12 mouse cellular contexts compared by ENCODE assay signal in the genomic region with DNA sequence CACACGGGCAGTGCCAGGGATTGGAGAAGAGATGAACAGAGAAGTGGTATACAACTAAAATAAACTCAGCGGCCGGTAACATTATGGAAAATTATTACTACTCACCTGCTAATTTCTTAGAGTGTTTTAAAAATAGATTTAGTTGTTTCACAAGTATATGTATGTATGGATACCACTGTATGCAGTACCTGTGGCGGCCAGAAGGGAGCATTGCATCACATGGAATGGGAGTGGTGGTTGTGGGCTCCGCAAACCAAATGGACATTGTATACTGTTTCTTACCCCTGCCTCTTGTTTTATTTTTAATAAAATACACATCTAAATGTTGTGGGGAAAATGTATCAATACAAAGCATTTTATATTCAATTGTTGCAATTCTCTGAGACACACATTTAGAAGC.
DNase-seq lines count a peak whose midpoint lies in the region; ATAC-seq and TF ChIP-seq lines count a peak whose summit lies in the region.
"Had no signal": no experiment of that assay in that cellular context is flagged by ENCODE, and none has a peak within 500 bp of the region (broad histone marks: within the 10 kb centered on the region; RNA-seq: fewer than 3 reads in every experiment).

No protein-coding gene starts in this region.

- no peak overlapping the region for H3K4me2 ChIP-seq in forebrain, embryonic 12.5 days
- H3K4me2 ChIP-seq: hindbrain, embryonic 15.5 days had no signal

- no peaks in the 10 kb centered on the region for H3K4me1 ChIP-seq in forebrain, embryonic 10.5 days
- H3K4me1 ChIP-seq in forebrain, embryonic 12.5 days: no peaks in the 10 kb centered on the region
- no peaks in the 10 kb centered on the region for H3K4me1 ChIP-seq in ES-Bruce4 (ENCODE audit: control insufficient read depth, insufficient read depth, low read length)
- H3K4me1 ChIP-seq in embryonic fibroblast, embryonic 13.5 days (ENCODE audit: control insufficient read depth, insufficient read depth, low read length): peaks cover 13% of the 10 kb centered on the region
- H3K4me1 ChIP-seq: hindbrain, embryonic 15.5 days had no signal

- H3K36me3 ChIP-seq in forebrain, embryonic 10.5 days (replicated peaks): no peaks in the 10 kb centered on the region
- no peaks in the 10 kb centered on the region for H3K36me3 ChIP-seq in forebrain, embryonic 12.5 days (replicated peaks)
- no peaks in the 10 kb centered on the region for H3K36me3 ChIP-seq in ES-Bruce4 (ENCODE audit: control insufficient read depth, insufficient read depth, low read length, poor library complexity, severe bottlenecking)
- H3K36me3 ChIP-seq: hindbrain, embryonic 15.5 days had no signal

- TF ChIP-seq POLR2A in ES-Bruce4 (IDR thresholded peaks at IDR 0.05; ENCODE audit: insufficient read depth, low read length): no peak
- TF ChIP-seq POLR2A in embryonic fibroblast, embryonic 13.5 days (IDR thresholded peaks at IDR 0.05; ENCODE audit: low read depth, low read length): no peak

- DNase-seq in forebrain, embryonic 10.5 days (ENCODE audit: extremely low spot score, low spot score): peak; percentile 23
- no peak for DNase-seq in left cerebral cortex, adult 2 months (ENCODE audit: extremely low spot score in 1 of 2, low spot score in 2 of 2)
- DNase-seq in left cerebral cortex, postnatal 36 days (ENCODE audit: low spot score in 2 of 2): no peak
- DNase-seq in frontal cortex, postnatal 14 days (ENCODE audit: low spot score in 2 of 2): no peak
- DNase-seq in cerebellum, adult 9-10 months: no peak
- DNase-seq: adrenal gland, adult 8-10 months; gastrocnemius, postnatal 36 days had no signal

- no peak overlapping the region for H3K27ac ChIP-seq in forebrain, embryonic 10.5 days
- H3K27ac ChIP-seq in forebrain, embryonic 12.5 days: no peak overlapping the region
- no peak overlapping the region for H3K27ac ChIP-seq in left cerebral cortex, adult 2 months
- H3K27ac ChIP-seq in ES-Bruce4 (ENCODE audit: insufficient read depth, low read length): no peak overlapping the region
- no peak overlapping the region for H3K27ac ChIP-seq in embryonic fibroblast, embryonic 13.5 days (ENCODE audit: insufficient read depth, low read length)
- H3K27ac ChIP-seq: hindbrain, embryonic 15.5 days; macrophage had no signal

- H3K4me3 ChIP-seq in forebrain, embryonic 10.5 days: no peak overlapping the region
- H3K4me3 ChIP-seq in forebrain, embryonic 12.5 days (replicated peaks): no peak overlapping the region
- no peak overlapping the region for H3K4me3 ChIP-seq in left cerebral cortex, adult 2 months
- no peak overlapping the region for H3K4me3 ChIP-seq in ES-Bruce4 (ENCODE audit: low read depth, low read length)
- no peak overlapping the region for H3K4me3 ChIP-seq in embryonic fibroblast, embryonic 13.5 days (ENCODE audit: insufficient read depth, low read length)
- H3K4me3 ChIP-seq: hindbrain, embryonic 15.5 days had no signal

- no peak for TF ChIP-seq EP300 in ES-Bruce4 (IDR thresholded peaks at IDR 0.05; ENCODE audit: insufficient read depth, low read depth, low read length)

- intact Hi-C loops in left cerebral cortex, adult 2 months (cut with DNase I): no loop called here
- intact Hi-C loops in left cerebral cortex, postnatal 36 days (cut with DNase I): no loop called here

- H3K9me3 ChIP-seq in forebrain, embryonic 10.5 days: no peaks in the 10 kb centered on the region
- no peaks in the 10 kb centered on the region for H3K9me3 ChIP-seq in forebrain, embryonic 12.5 days
- H3K9me3 ChIP-seq in ES-Bruce4 (replicated peaks; ENCODE audit: control insufficient read depth, insufficient read depth, low read length, poor library complexity, severe bottlenecking): no peaks in the 10 kb centered on the region
- H3K9me3 ChIP-seq: hindbrain, embryonic 15.5 days had no signal

- WGBS in forebrain, embryonic 10.5 days: 79% methylated on average over 5 of the region's 5 CpGs
- 74% methylated on average over 5 of the region's 5 CpGs for WGBS in forebrain, embryonic 12.5 days

- peak; percentile 19 for TF ChIP-seq CTCF in left cerebral cortex, adult 2 months (IDR thresholded peaks at IDR 0.05)
- TF ChIP-seq CTCF in ES-Bruce4 (IDR thresholded peaks at IDR 0.05; ENCODE audit: low read depth, low read length): peak; percentile 47
- TF ChIP-seq CTCF in embryonic fibroblast, embryonic 13.5 days (IDR thresholded peaks at IDR 0.05; ENCODE audit: borderline replicate concordance, insufficient read depth, low read length): peak; percentile 16; the same call in 1 of the 2 replicates

- H3K27me3 ChIP-seq in forebrain, embryonic 10.5 days (ENCODE audit: poor library complexity, severe bottlenecking): no peaks in the 10 kb centered on the region
- no peaks in the 10 kb centered on the region for H3K27me3 ChIP-seq in forebrain, embryonic 12.5 days
- H3K27me3 ChIP-seq in ES-Bruce4 (ENCODE audit: control insufficient read depth, insufficient read depth, low read length, poor library complexity, severe bottlenecking): no peaks in the 10 kb centered on the region
- H3K27me3 ChIP-seq: hindbrain, embryonic 15.5 days had no signal

- no peak overlapping the region for H3K9ac ChIP-seq in forebrain, embryonic 12.5 days
- no peak overlapping the region for H3K9ac ChIP-seq in ES-Bruce4 (ENCODE audit: low read depth, poor library complexity, severe bottlenecking)
- H3K9ac ChIP-seq: hindbrain, embryonic 15.5 days had no signal

- no peak for ATAC-seq in forebrain, embryonic 12.5 days (ENCODE audit: low FRiP score)
